Mouse (Mus musculus) neural tube, embryonic 11.5 days (tissue): ENCODE data around the gene Fam189a1. TPM values are rescaled to one million over a fixed set of nuclear protein-coding genes. Genes with fewer than 3 reads are reported as not detected.

ENCODE experiments used
- ATAC-seq: fragments of 200-750 bp; cut with Nextera tagmentation; 2 replicates; pipeline ENCODE4 v1.8.0; 2017; ENCODE audit warnings: moderate number of reproducible peaks, mild to moderate bottlenecking, moderate TSS enrichment, moderate library complexity; ENCODE audit not compliant: insufficient read depth, low FRiP score, low TSS enrichment
- DNase-seq: peaks from one replicate; pipeline ENCODE4 v3.0.0-alpha.2; 2015; ENCODE audit warnings: low spot score
- H3K27ac ChIP-seq: fragments of 300-500 bp; sonication (generic); 2 replicates; pipeline ENCODE4 v1.5.1; 2014; ENCODE audit warnings: low read depth, mild to moderate bottlenecking, low read length
- H3K27me3 ChIP-seq: fragments of 300-500 bp; sonication (generic); 2 replicates; pipeline ENCODE4 v1.6.1; 2014; ENCODE audit warnings: mild to moderate bottlenecking, low read length, mixed read lengths; ENCODE audit not compliant: control insufficient read depth, insufficient read depth
- H3K36me3 ChIP-seq: fragments of 300-500 bp; sonication (generic); 2 replicates; pipeline ENCODE4 v1.6.1; 2014; ENCODE audit warnings: mild to moderate bottlenecking, low read length, moderate library complexity, mixed read lengths; ENCODE audit not compliant: control insufficient read depth, insufficient read depth
- H3K4me1 ChIP-seq: fragments of 300-500 bp; sonication (generic); 2 replicates; pipeline ENCODE4 v1.6.1; 2014; ENCODE audit warnings: low read length, mixed read lengths; ENCODE audit not compliant: control insufficient read depth, insufficient read depth
- H3K4me2 ChIP-seq: fragments of 300-500 bp; sonication (generic); 2 replicates; pipeline ENCODE4 v1.6.1; 2014; ENCODE audit warnings: low read depth, mild to moderate bottlenecking, moderate library complexity
- H3K4me3 ChIP-seq: fragments of 300-500 bp; sonication (generic); 2 replicates; pipeline ENCODE4 v1.5.1; 2014; ENCODE audit warnings: low read depth, low read length
- H3K9ac ChIP-seq: fragments of 300-500 bp; sonication (generic); 2 replicates; pipeline ENCODE4 v1.6.1; 2014; ENCODE audit warnings: mild to moderate bottlenecking, low read length
- H3K9me3 ChIP-seq: fragments of 300-500 bp; sonication (generic); 2 replicates; pipeline ENCODE4 v1.6.1; 2016; ENCODE audit warnings: low read length; ENCODE audit not compliant: control insufficient read depth
- WGBS: fragments of 180-500 bp; shearing (Covaris S2); extraction: QIAGEN DNeasy Blood & Tissue Kit; methylation state at CpG from one replicate; pipeline ENCODE4 v1.1.7; 2014; 5-methylcytosine and 5-hydroxymethylcytosine counted together
- polyA plus RNA-seq: library from polyadenylated mRNA; unstranded; fragments of >200 nt; fragmentation: Nextera tagmentation; extraction: Ambion mirVana; gene quantifications from 2 replicates; pipeline ENCODE4 v1.2.1, GENCODE M21; 2014

Fam189a1 gene
- polyA plus RNA-seq, 1 experiment from 2014 or later: 5.6 TPM

DNA sequence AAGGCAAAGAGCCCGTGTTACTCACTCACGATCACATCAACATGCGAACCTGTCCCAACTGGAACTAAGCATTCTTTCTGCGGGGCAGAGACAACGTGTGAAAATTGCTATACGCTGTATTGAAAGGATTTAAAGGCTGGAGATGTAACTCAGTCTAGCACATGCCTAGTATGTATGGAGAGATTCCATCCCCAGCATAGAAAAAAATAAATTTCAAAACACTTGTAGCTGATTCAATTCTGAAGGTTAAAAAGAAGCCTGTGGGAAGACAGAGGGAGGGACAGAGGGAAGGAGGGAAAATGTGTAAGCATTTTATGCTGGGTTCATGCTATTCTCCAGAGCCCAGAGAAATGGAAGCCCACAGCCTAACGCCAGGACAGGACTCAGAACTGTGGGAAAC is 2.5 kb downstream of the Fam189a1 start:
- H3K36me3 ChIP-seq: no peaks in the 10 kb centered on the region
- H3K4me2 ChIP-seq: no peak overlapping the region
- H3K4me1 ChIP-seq: 0 out of 2 replicates have a peak, but pooled peaks cover 4% of the 10 kb centered on the region
- H3K9ac ChIP-seq: no peak overlapping the region
- no peak overlapping the region for H3K27ac ChIP-seq
- DNase-seq (no peak), ATAC-seq (no peak)
- 76% methylated on average over 7 of the region's 7 CpGs for WGBS
- H3K4me3 ChIP-seq: no peak overlapping the region
- no peaks in the 10 kb centered on the region for H3K9me3 ChIP-seq
- H3K27me3 ChIP-seq: peaks cover 18% of the 10 kb centered on the region

DNA sequence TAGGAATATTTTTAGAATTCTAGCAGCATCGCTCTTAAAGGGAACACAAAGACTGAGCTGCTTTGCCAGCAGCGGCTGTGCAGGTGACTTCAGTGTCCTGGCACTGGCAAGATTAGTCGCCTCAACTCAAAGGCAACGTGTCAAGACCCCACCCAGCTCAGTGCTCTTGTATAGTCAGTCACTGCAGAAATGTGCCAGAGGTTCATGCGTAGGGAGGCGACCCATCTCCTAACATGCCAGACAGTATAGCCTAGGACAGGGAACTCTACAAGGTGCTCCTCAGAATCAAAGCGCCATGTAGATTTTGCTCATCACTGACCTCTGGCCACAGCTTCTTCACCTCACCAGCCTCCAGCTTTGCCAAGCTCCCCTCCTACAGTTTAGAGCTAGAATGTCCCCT is 4.8 kb downstream of the Fam189a1 start:
- Histone ChIP-seq H3K9ac (no peak overlapping the region), H3K4me1 (no peaks in the 10 kb centered on the region), H3K9me3 (no peaks in the 10 kb centered on the region), H3K4me2 (no peak overlapping the region), H3K36me3 (no peaks in the 10 kb centered on the region), H3K4me3 (no peak overlapping the region), H3K27ac (no peak overlapping the region), H3K27me3 (peaks cover 3% of the 10 kb centered on the region; the same call in 1 of the 2 replicates)
- ATAC-seq: no peak
- WGBS: 92% methylated on average over 7 of the region's 7 CpGs
- no peak for DNase-seq

GRCm38 (mm10) chr7:65149040-65149439 is 7.3 kb downstream of the Fam189a1 start:
- ATAC-seq: no peak
- WGBS: 90% methylated on average over 9 of the region's 9 CpGs

GRCm38 (mm10) chr7:65144881-65145280 is 11.5 kb downstream of the Fam189a1 start:
- Histone ChIP-seq H3K9me3 (no peaks in the 10 kb centered on the region), H3K27ac (no peak overlapping the region), H3K4me3 (no peak overlapping the region), H3K36me3 (no peaks in the 10 kb centered on the region), H3K27me3 (no peaks in the 10 kb centered on the region), H3K9ac (no peak overlapping the region), H3K4me1 (no peaks in the 10 kb centered on the region), H3K4me2 (no peak overlapping the region)
- no peak for ATAC-seq
- DNase-seq: no peak
- WGBS: 81% methylated on average over 6 of the region's 6 CpGs

More at GRCm38 (mm10) chr7:65149040-65149439, 7.3 kb downstream of the Fam189a1 start:
- DNase-seq: no peak
- Histone ChIP-seq H3K36me3 (no peaks in the 10 kb centered on the region), H3K4me3 (no peak overlapping the region), H3K4me1 (no peaks in the 10 kb centered on the region), H3K27me3 (no peaks in the 10 kb centered on the region), H3K27ac (no peak overlapping the region), H3K9me3 (no peaks in the 10 kb centered on the region), H3K4me2 (no peak overlapping the region), H3K9ac (no peak overlapping the region)

GRCm38 (mm10) chr7:65141907-65142698 is 14.3 kb downstream of the Fam189a1 start:
- H3K27ac ChIP-seq: no peak overlapping the region
- 73% methylated on average over 6 of the region's 6 CpGs for WGBS
- no peak for DNase-seq

GRCm38 (mm10) chr7:65140832-65141231 is 15.5 kb downstream of the Fam189a1 start:
- DNase-seq (no peak), ATAC-seq (no peak)
- H3K36me3 ChIP-seq: no peaks in the 10 kb centered on the region
- no peaks in the 10 kb centered on the region for H3K9me3 ChIP-seq
- H3K4me2 ChIP-seq: no peak overlapping the region
- H3K9ac ChIP-seq: no peak overlapping the region
- H3K27me3 ChIP-seq: no peaks in the 10 kb centered on the region
- no peak overlapping the region for H3K4me3 ChIP-seq
- no peak overlapping the region for H3K27ac ChIP-seq
- no peaks in the 10 kb centered on the region for H3K4me1 ChIP-seq
- 85% methylated on average over 5 of the region's 5 CpGs for WGBS

More at GRCm38 (mm10) chr7:65141907-65142698, 14.3 kb downstream of the Fam189a1 start:
- H3K27me3 ChIP-seq: no peaks in the 10 kb centered on the region
- no peak for ATAC-seq
- H3K36me3 ChIP-seq: no peaks in the 10 kb centered on the region
- no peak overlapping the region for H3K4me3 ChIP-seq
- H3K4me2 ChIP-seq: no peak overlapping the region
- no peaks in the 10 kb centered on the region for H3K9me3 ChIP-seq
- no peaks in the 10 kb centered on the region for H3K4me1 ChIP-seq
- no peak overlapping the region for H3K9ac ChIP-seq

DNA sequence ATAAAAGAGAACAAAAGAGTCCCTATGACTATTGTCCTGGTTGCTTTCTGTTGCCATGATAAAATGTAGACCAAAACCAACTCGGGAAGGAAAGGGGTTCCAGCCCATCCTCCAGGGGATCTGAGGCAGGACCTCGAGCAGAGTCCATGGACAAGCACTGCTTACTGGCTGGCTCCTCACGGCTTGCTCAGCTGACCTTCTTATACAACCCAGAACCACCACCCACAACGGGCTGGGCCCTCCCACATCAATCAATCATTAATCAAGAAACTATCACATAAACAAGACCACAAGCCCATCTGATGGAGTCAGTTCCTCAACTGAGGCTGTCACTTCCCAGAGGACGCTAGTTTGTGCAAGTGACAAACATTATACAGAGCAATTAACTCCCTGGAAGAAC is 16.3 kb downstream of the Fam189a1 start:
- Histone ChIP-seq H3K27me3 (no peaks in the 10 kb centered on the region), H3K4me1 (no peaks in the 10 kb centered on the region), H3K9ac (no peak overlapping the region), H3K4me3 (no peak overlapping the region), H3K9me3 (no peaks in the 10 kb centered on the region), H3K4me2 (no peak overlapping the region), H3K27ac (no peak overlapping the region), H3K36me3 (no peaks in the 10 kb centered on the region)
- DNase-seq (no peak), ATAC-seq (no peak)
- WGBS: 75% methylated on average over 5 of the region's 5 CpGs

DNA sequence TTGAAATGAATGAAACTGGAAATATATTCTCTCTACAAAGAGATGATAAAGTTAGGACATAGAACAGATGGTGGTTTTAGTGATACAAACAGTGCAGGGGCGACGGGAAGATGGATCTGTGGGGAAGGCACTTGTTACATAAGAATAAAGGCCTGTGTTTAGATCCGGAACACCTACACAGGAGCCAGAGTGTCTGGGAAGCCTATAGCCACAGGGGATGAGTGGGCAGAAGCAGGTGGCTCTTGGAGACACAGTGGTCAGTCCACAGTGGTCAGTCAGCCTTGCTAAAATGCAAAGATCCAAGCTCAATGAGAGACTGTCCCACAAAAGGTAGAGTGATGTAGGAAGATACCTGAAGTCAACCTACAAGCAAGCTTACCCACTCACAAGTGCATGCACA is 32.6 kb downstream of the Fam189a1 start:
- Histone ChIP-seq H3K4me1 (no peaks in the 10 kb centered on the region), H3K9ac (no peak overlapping the region), H3K4me3 (no peak overlapping the region), H3K9me3 (no peaks in the 10 kb centered on the region), H3K4me2 (no peak overlapping the region), H3K36me3 (no peaks in the 10 kb centered on the region), H3K27ac (no peak overlapping the region), H3K27me3 (no peaks in the 10 kb centered on the region)
- 87% methylated on average over 3 of the region's 3 CpGs for WGBS
- DNase-seq (no peak), ATAC-seq (no peak)

DNA sequence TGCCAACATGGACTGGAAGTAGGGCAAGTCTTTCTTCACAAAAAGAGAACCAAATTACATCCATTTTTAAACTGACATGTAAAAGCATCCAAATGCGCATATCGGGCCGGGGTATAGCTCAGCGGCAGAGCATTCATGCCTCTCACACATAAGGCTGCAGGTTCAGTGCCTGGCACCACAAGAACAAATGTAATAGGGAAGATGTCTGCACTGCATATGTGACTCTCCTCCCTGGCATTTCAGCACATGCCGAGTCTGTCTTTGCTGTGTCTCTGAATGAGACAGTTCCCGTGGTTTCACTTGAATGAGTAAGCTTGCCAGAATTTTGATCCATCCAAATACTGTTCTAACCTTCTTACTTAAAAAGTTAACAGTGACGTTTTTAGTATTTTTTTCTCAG is 39.5 kb downstream of the Fam189a1 start:
- no peak overlapping the region for H3K4me3 ChIP-seq
- no peak for DNase-seq
- no peaks in the 10 kb centered on the region for H3K36me3 ChIP-seq
- H3K4me2 ChIP-seq: no peak overlapping the region
- ATAC-seq: no peak
- H3K4me1 ChIP-seq: no peaks in the 10 kb centered on the region
- H3K27me3 ChIP-seq: no peaks in the 10 kb centered on the region
- H3K27ac ChIP-seq: no peak overlapping the region
- H3K9ac ChIP-seq: no peak overlapping the region
- no peaks in the 10 kb centered on the region for H3K9me3 ChIP-seq
- WGBS: 94% methylated on average over 7 of the region's 7 CpGs
